Mouse (Mus musculus): ENCODE results near the gene Ppp4c. TPM values are rescaled to one million over a fixed set of nuclear protein-coding genes. Genes with fewer than 3 reads are reported as not detected.

Gene Ppp4c
- polyA plus RNA-seq, 1 experiment from 2014 or later: 300 TPM

DNA sequence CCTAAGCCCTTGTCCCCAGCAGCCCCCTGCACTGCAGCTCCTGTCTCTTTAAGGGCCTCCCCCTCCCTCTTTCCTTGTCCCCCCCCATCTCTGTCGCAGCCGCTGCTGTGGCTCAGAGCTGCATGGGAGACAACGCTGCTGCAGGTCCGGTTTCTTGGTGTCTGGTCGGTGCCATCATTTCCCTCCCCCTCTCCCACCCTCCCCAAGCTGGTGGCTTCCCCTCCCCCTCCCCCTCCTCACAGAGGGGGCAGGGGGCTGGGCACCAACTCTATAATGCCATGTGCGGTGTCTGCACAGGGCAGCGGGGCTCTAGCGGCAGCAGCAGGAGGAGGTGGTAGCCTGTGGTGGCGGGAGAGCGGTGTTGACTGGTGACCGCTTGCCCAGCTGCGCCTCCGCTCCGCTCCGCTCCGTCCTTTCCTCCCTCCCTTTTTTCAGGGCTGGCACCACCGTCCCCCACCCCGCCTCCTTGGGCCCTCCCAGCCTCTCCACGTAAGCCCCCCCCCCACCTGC lies 31.0 kb upstream of the Ppp4c start:
- Histone ChIP-seq H3K27me3 (ENCODE audit: insufficient read depth, low read length) (peaks cover 22% of the 10 kb centered on the region), H3K9ac (peak overlapping the region; percentile 23; the same call in 1 of the 2 replicates), H3K9me3 (ENCODE audit: low read depth, low read length) (no peaks in the 10 kb centered on the region), H3K27ac (ENCODE audit: low read depth) (no peak overlapping the region), H3K36me3 (ENCODE audit: insufficient read depth) (no peaks in the 10 kb centered on the region), H3K4me1 (ENCODE audit: insufficient read depth) (no peaks in the 10 kb centered on the region), H3K4me3 (ENCODE audit: low read depth, low read length) (peak overlapping the region; percentile 25), H3K4me2 (peak overlapping the region; percentile 57)
- DNase-seq: no peak
- 0% methylated on average over 17 of the region's 19 CpGs for WGBS
- ATAC-seq (ENCODE audit: insufficient read depth): no peak
- TF ChIP-seq CTCF (IDR thresholded peaks at IDR 0.05; ENCODE audit: low read depth): no peak

DNA sequence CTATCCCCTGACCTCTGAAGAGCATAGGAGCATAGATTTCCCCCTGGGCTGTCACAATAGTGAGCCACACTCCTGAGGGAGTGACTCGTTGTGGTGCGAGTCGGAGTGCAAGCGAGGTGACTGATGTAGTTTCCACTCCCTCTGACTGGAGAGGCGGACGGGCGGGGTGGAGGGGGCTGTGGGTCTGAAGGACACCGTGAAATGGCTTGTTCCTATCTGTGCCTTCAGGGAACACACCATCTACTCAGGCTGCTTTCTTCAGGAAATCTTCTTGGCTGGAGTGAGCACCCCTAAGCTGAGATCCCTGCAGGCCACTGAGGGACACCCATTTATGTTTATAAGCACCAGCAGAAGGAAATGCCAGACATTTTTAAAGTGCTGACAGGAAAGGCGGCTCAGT lies 30.4 kb upstream of the Ppp4c start:
- peak overlapping the region; percentile 57; the same call in 1 of the 2 replicates for H3K4me2 ChIP-seq
- 10% methylated on average over 9 of the region's 9 CpGs for WGBS
- peak overlapping the region; percentile 25; the same call in 1 of the 2 replicates for H3K4me3 ChIP-seq (ENCODE audit: low read depth, low read length)

DNA sequence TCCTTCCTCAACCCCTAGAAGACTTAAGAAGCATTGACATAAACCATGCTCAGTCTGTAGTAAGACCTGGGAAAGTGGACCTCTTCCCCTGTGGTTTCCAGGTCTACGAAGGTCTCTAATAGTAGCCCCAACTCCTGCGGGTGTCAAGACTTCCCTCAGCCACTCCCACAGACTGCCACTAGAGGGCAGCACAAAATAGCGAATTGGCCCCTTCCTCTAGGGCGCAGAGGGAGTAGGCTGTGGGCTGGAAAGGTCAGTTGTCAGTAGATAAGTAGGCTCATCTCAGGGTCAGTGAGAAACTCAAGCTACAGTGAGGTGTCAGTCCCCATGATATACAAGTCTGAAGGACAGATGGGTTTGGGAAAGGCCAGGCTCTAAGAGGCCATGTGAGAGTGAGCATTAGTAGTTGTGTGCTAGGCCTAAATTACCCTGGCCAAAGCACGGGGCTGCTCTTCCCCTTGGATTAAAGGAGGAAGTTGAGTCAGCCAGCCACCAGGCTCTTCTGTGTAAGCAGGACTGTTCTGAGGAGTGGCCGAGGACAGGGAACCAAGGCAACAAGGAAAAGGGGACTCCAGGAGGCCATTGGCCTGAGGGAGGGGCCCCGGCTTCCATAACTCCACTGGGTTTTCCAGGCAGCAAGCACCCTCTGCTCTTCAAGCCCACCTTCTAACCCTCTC lies 29.7 kb upstream of the Ppp4c start:
- ATAC-seq (ENCODE audit: insufficient read depth) (peak; percentile 52), DNase-seq (peak; percentile 92)
- H3K27me3 ChIP-seq (ENCODE audit: insufficient read depth, low read length): peaks cover 22% of the 10 kb centered on the region
- no peak overlapping the region for H3K27ac ChIP-seq (ENCODE audit: low read depth)
- TF ChIP-seq CTCF (IDR thresholded peaks at IDR 0.05; ENCODE audit: low read depth): peak; percentile 96
- H3K4me3 ChIP-seq (ENCODE audit: low read depth, low read length): no peak overlapping the region
- 25% methylated on average over 7 of the region's 7 CpGs for WGBS
- H3K9ac ChIP-seq: no peak overlapping the region
- H3K4me2 ChIP-seq: no peak overlapping the region
- no peaks in the 10 kb centered on the region for H3K36me3 ChIP-seq (ENCODE audit: insufficient read depth)
- H3K9me3 ChIP-seq (ENCODE audit: low read depth, low read length): no peaks in the 10 kb centered on the region
- no peaks in the 10 kb centered on the region for H3K4me1 ChIP-seq (ENCODE audit: insufficient read depth)

More for the DNA sequence above, 30.4 kb upstream of the Ppp4c start:
- no peaks in the 10 kb centered on the region for H3K36me3 ChIP-seq (ENCODE audit: insufficient read depth)
- no peak overlapping the region for H3K27ac ChIP-seq (ENCODE audit: low read depth)
- no peak for TF ChIP-seq CTCF (IDR thresholded peaks at IDR 0.05; ENCODE audit: low read depth)
- DNase-seq (no peak), ATAC-seq (ENCODE audit: insufficient read depth) (no peak)
- peaks cover 22% of the 10 kb centered on the region for H3K27me3 ChIP-seq (ENCODE audit: insufficient read depth, low read length)
- no peak overlapping the region for H3K9ac ChIP-seq
- H3K4me1 ChIP-seq (ENCODE audit: insufficient read depth): no peaks in the 10 kb centered on the region
- H3K9me3 ChIP-seq (ENCODE audit: low read depth, low read length): no peaks in the 10 kb centered on the region

DNA sequence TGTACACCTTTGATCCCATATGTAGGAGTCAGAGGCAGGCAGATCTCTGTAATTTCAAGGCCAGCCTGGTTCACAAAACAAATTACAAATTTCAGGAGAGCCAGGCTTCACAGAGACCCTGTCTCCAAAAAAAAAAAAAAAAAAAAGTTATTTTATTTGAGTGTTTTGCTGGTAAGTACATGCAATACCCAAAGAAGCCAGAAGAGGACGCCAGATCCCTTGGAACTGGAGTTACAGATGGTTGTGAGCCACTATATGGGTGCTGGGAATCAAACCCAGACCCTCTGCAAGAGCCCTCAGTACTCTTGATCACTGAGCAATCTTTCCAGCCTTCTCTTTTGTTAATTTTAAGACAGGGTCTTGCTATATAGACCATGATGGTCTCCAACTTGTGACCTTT lies 26.5 kb upstream of the Ppp4c start:
- 16% methylated on average over 1 of the region's 1 CpGs for WGBS
- ATAC-seq (ENCODE audit: insufficient read depth) (no peak), DNase-seq (no peak)
- Histone ChIP-seq H3K27me3 (ENCODE audit: insufficient read depth, low read length) (peaks cover 15% of the 10 kb centered on the region), H3K9ac (no peak overlapping the region), H3K36me3 (ENCODE audit: insufficient read depth) (no peaks in the 10 kb centered on the region), H3K9me3 (ENCODE audit: low read depth, low read length) (no peaks in the 10 kb centered on the region), H3K4me1 (ENCODE audit: insufficient read depth) (no peaks in the 10 kb centered on the region), H3K27ac (ENCODE audit: low read depth) (no peak overlapping the region), H3K4me2 (no peak overlapping the region), H3K4me3 (ENCODE audit: low read depth, low read length) (no peak overlapping the region)
- TF ChIP-seq CTCF (IDR thresholded peaks at IDR 0.05; ENCODE audit: low read depth): peak; percentile 35

DNA sequence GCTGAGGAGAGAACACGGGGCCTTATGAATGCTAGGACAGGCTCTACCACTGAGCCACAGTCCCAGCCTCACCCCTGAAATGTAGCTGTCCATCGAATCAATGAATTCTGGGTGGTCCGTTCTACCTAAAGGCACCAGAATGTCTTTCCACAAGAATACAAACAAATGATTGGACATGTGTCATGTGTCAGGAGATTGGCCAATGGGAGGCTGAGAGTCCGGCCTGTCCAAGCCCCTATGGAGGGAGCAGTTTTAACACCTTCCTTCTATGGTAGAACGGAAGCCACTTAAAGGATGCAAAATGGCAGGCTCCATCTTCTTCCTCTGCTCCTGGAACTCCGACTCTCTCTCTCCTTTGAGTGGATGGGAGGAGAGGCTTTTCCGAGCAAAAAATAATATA lies 25.3 kb upstream of the Ppp4c start:
- no peak overlapping the region for H3K9ac ChIP-seq
- no peak overlapping the region for H3K4me2 ChIP-seq
- no peak overlapping the region for H3K4me3 ChIP-seq (ENCODE audit: low read depth, low read length)
- H3K27ac ChIP-seq (ENCODE audit: low read depth): no peak overlapping the region
- H3K9me3 ChIP-seq (ENCODE audit: low read depth, low read length): no peaks in the 10 kb centered on the region
- TF ChIP-seq CTCF (IDR thresholded peaks at IDR 0.05; ENCODE audit: low read depth): no peak
- no peaks in the 10 kb centered on the region for H3K4me1 ChIP-seq (ENCODE audit: insufficient read depth)
- whole genome bisulfite sequencing: 70% methylated on average over 7 of the region's 7 CpGs
- peaks cover 7% of the 10 kb centered on the region for H3K27me3 ChIP-seq (ENCODE audit: insufficient read depth, low read length)
- no peak for DNase-seq
- no peak for ATAC-seq (ENCODE audit: insufficient read depth)
- H3K36me3 ChIP-seq (ENCODE audit: insufficient read depth): no peaks in the 10 kb centered on the region

DNA sequence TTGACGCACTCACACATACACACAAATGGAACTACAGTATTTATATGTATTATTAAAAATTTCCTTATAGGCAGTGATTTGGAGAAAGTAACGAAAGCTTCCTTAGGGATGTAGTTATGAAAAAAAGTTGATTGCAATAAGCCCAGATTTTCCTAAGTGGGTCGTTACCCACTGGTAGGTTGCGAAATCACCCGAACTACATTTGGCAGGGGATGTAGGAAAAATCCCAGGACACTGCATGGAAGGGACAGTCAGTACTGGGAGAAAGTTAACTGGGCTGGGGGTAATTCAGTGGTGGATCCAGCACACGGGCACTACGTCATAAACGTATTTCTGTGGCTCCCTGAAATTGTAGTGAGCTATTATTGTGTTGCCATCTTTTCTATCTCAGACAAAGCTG lies 24.2 kb upstream of the Ppp4c start:
- Histone ChIP-seq H3K36me3 (ENCODE audit: insufficient read depth) (no peaks in the 10 kb centered on the region), H3K4me1 (ENCODE audit: insufficient read depth) (no peaks in the 10 kb centered on the region), H3K4me2 (no peak overlapping the region), H3K4me3 (ENCODE audit: low read depth, low read length) (no peak overlapping the region), H3K27me3 (ENCODE audit: insufficient read depth, low read length) (no peaks in the 10 kb centered on the region), H3K27ac (ENCODE audit: low read depth) (no peak overlapping the region), H3K9ac (no peak overlapping the region), H3K9me3 (ENCODE audit: low read depth, low read length) (no peaks in the 10 kb centered on the region)
- TF ChIP-seq CTCF (IDR thresholded peaks at IDR 0.05; ENCODE audit: low read depth): no peak
- DNase-seq (peak; percentile 25), ATAC-seq (ENCODE audit: insufficient read depth) (no peak)
- WGBS: 75% methylated on average over 8 of the region's 8 CpGs

DNA sequence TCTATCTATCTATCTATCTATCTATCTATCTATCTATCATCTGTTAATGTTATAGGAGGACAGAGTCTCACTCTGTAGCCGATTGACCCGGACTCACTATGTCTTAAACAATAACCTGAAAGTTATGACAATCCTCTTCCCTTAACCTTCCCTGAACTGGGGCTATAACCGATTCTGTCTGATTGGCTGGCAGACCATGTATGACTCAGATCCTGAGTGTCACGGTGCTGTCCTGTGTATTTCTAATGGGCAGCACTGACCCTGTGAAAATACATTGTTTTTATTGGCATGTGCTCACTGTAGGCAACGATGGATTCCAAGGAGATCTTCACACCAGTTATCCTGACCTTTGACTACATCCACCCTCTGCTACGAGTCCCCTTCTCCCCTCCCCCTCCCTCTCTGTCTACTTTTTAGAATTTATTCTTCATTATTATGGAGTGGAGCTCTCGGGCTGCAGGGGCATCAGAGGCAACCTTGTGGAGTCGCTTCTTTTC lies 23.5 kb upstream of the Ppp4c start:
- H3K9me3 ChIP-seq (ENCODE audit: low read depth, low read length): no peaks in the 10 kb centered on the region

More for the DNA sequence above, 23.5 kb upstream of the Ppp4c start:
- no peak for ATAC-seq (ENCODE audit: insufficient read depth)
- no peaks in the 10 kb centered on the region for H3K4me1 ChIP-seq (ENCODE audit: insufficient read depth)
- H3K36me3 ChIP-seq (ENCODE audit: insufficient read depth): no peaks in the 10 kb centered on the region
- TF ChIP-seq CTCF (IDR thresholded peaks at IDR 0.05; ENCODE audit: low read depth): no peak
- H3K4me2 ChIP-seq: no peak overlapping the region
- H3K27ac ChIP-seq (ENCODE audit: low read depth): no peak overlapping the region
- DNase-seq: no peak
- H3K27me3 ChIP-seq (ENCODE audit: insufficient read depth, low read length): no peaks in the 10 kb centered on the region
- WGBS: 51% methylated on average over 8 of the region's 8 CpGs
- no peak overlapping the region for H3K9ac ChIP-seq
- H3K4me3 ChIP-seq (ENCODE audit: low read depth, low read length): no peak overlapping the region

Data from lung, embryonic 14.5 days (tissue).